Mouse (Mus musculus) adrenal gland, adult 18-20 months (tissue): ENCODE measurements around the gene Slc20a1. TPM values are rescaled to one million over a fixed set of nuclear protein-coding genes. Genes with fewer than 3 reads are reported as not detected.

ENCODE experiments used
- DNase-seq, 2 experiments: peaks; one replicate each; pipeline ENCODE4 v3.0.0; 2021 to 2022; ENCODE audit warnings: low spot score in 2 of 2
- total RNA-seq, 2 experiments: library from RNA; stranded (reverse); gene quantifications; 1 replicate in 1 of 2; 2 replicates in 1 of 2; pipeline ENCODE4 v1.2.3; 2021

Slc20a1 gene
- total RNA-seq, 2 experiments from 2014 or later: 14.1 to 19.4 TPM

GRCm38 (mm10) chr2:129185611-129186290 lies 12.8 kb upstream of the Slc20a1 start:
- DNase-seq: no peak

- DNase-seq: no peak
Observed at GRCm38 (mm10) chr2:129186291-129186919, 12.2 kb upstream of the Slc20a1 start.

GRCm38 (mm10) chr2:129192392-129193150 lies 6.0 kb upstream of the Slc20a1 start:
- no peak for DNase-seq

GRCm38 (mm10) chr2:129196317-129196716 lies 2.2 kb upstream of the Slc20a1 start:
- DNase-seq: no peak

- DNase-seq: no peak
Observed at GRCm38 (mm10) chr2:129197197-129197596, 1.4 kb upstream of the Slc20a1 start.

GRCm38 (mm10) chr2:129197843-129198435 lies 625 bp upstream of the Slc20a1 start:
- DNase-seq: no peak

- DNase-seq: no peak
Observed at GRCm38 (mm10) chr2:129199328-129200085, 943 bp downstream of the Slc20a1 start.

GRCm38 (mm10) chr2:129205000-129205399 lies 6.4 kb downstream of the Slc20a1 start:
- no peak for DNase-seq

GRCm38 (mm10) chr2:129206824-129207223 lies 8.3 kb downstream of the Slc20a1 start:
- no peak for DNase-seq

GRCm38 (mm10) chr2:129208181-129208746 lies 9.7 kb downstream of the Slc20a1 start:
- no peak for DNase-seq

- DNase-seq: no peak
Observed at GRCm38 (mm10) chr2:129210089-129210749, 11.7 kb downstream of the Slc20a1 start.

- DNase-seq: no peak
Observed at GRCm38 (mm10) chr2:129211255-129211654, 12.7 kb downstream of the Slc20a1 start.

GRCm38 (mm10) chr2:129211957-129212356 lies 13.4 kb downstream of the Slc20a1 start:
- no peak for DNase-seq

- no peak for DNase-seq
Observed at GRCm38 (mm10) chr2:129212566-129212965, 14.0 kb downstream of the Slc20a1 start.

GRCm38 (mm10) chr2:129214774-129215173 lies 16.2 kb downstream of the Slc20a1 start:
- no peak for DNase-seq

- no peak for DNase-seq
Observed at GRCm38 (mm10) chr2:129217612-129218185, 19.1 kb downstream of the Slc20a1 start.

- no peak for DNase-seq
Observed at GRCm38 (mm10) chr2:129218537-129219105, 20.1 kb downstream of the Slc20a1 start.

GRCm38 (mm10) chr2:129221097-129221632 lies 22.6 kb downstream of the Slc20a1 start:
- DNase-seq: no peak

- no peak for DNase-seq
Observed at GRCm38 (mm10) chr2:129224178-129224577, 25.6 kb downstream of the Slc20a1 start.
